Mouse (Mus musculus): ENCODE data around the gene Trem1.

The Trem1 gene

GRCm38 (mm10) chr17:48232518-48232917 lies at the start of gene Trem1:
Gene Trem1, plus strand, starts transcription at chr17:48232768.
- no peak for DNase-seq (ENCODE audit: low spot score in 2 of 2)

- no peak for DNase-seq (ENCODE audit: low spot score in 2 of 2)
Measured at GRCm38 (mm10) chr17:48185252-48185651, 47.3 kb upstream of the Trem1 start.

- DNase-seq (ENCODE audit: low spot score in 2 of 2) = no peak
Measured at GRCm38 (mm10) chr17:48192366-48192765, 40.2 kb upstream of the Trem1 start.

- no peak for DNase-seq (ENCODE audit: low spot score in 2 of 2)
Measured at GRCm38 (mm10) chr17:48203086-48203485, 29.5 kb upstream of the Trem1 start.

GRCm38 (mm10) chr17:48212596-48212995 lies 20.0 kb upstream of the Trem1 start:
- no peak for DNase-seq (ENCODE audit: low spot score in 2 of 2)

- no peak for DNase-seq (ENCODE audit: low spot score in 2 of 2)
Measured at GRCm38 (mm10) chr17:48213511-48213910, 19.1 kb upstream of the Trem1 start.

GRCm38 (mm10) chr17:48215429-48215828 lies 17.1 kb upstream of the Trem1 start:
- no peak for DNase-seq (ENCODE audit: low spot score in 2 of 2)

- no peak for DNase-seq (ENCODE audit: low spot score in 2 of 2)
Measured at GRCm38 (mm10) chr17:48230680-48231079, 1.9 kb upstream of the Trem1 start.

- no peak for DNase-seq (ENCODE audit: low spot score in 2 of 2)
Measured at GRCm38 (mm10) chr17:48233789-48234188, 1.2 kb downstream of the Trem1 start.

GRCm38 (mm10) chr17:48234550-48234949 lies 2.0 kb downstream of the Trem1 start:
- DNase-seq (ENCODE audit: low spot score in 2 of 2) = no peak

GRCm38 (mm10) chr17:48235773-48236370 lies 3.3 kb downstream of the Trem1 start:
- no peak for DNase-seq (ENCODE audit: low spot score in 2 of 2)

GRCm38 (mm10) chr17:48237621-48238020 lies 5.1 kb downstream of the Trem1 start:
- DNase-seq (ENCODE audit: low spot score in 2 of 2) = no peak

GRCm38 (mm10) chr17:48247221-48247928 lies 14.8 kb downstream of the Trem1 start, which contains the start of gene Trem3:
Gene Trem3, plus strand, starts transcription at chr17:48247777.
- no peak for DNase-seq (ENCODE audit: low spot score in 2 of 2)

GRCm38 (mm10) chr17:48249039-48249438 lies 16.5 kb downstream of the Trem1 start:
- no peak for DNase-seq (ENCODE audit: low spot score in 2 of 2)

GRCm38 (mm10) chr17:48249501-48249900 lies 16.9 kb downstream of the Trem1 start:
- no peak for DNase-seq (ENCODE audit: low spot score in 2 of 2)

GRCm38 (mm10) chr17:48250631-48251030 lies 18.1 kb downstream of the Trem1 start:
- DNase-seq (ENCODE audit: low spot score in 2 of 2) = no peak

GRCm38 (mm10) chr17:48256575-48256974 lies 24.0 kb downstream of the Trem1 start:
- no peak for DNase-seq (ENCODE audit: low spot score in 2 of 2)

- no peak for DNase-seq (ENCODE audit: low spot score in 2 of 2)
Measured at GRCm38 (mm10) chr17:48261868-48262267, 29.3 kb downstream of the Trem1 start.

GRCm38 (mm10) chr17:48263741-48264362 lies 31.3 kb downstream of the Trem1 start, which contains the start of gene Treml4:
Gene Treml4, plus strand, starts transcription at chr17:48264295.
- no peak for DNase-seq (ENCODE audit: low spot score in 2 of 2)

- DNase-seq (ENCODE audit: low spot score in 2 of 2) = no peak
Measured at GRCm38 (mm10) chr17:48264662-48265061, 32.1 kb downstream of the Trem1 start.

GRCm38 (mm10) chr17:48266138-48266537 lies 33.6 kb downstream of the Trem1 start:
- no peak for DNase-seq (ENCODE audit: low spot score in 2 of 2)

- no peak for DNase-seq (ENCODE audit: low spot score in 2 of 2)
Measured at GRCm38 (mm10) chr17:48266610-48267304, 34.2 kb downstream of the Trem1 start.

All from left cerebral cortex, adult 9 months (tissue).